Mouse (Mus musculus): ENCODE data around the gene Kif21a. TPM values are rescaled to one million over a fixed set of nuclear protein-coding genes. Genes with fewer than 3 reads are reported as not detected.

The Kif21a gene
- polyA plus RNA-seq, 1 experiment from 2014 or later: 5.1 TPM

DNA sequence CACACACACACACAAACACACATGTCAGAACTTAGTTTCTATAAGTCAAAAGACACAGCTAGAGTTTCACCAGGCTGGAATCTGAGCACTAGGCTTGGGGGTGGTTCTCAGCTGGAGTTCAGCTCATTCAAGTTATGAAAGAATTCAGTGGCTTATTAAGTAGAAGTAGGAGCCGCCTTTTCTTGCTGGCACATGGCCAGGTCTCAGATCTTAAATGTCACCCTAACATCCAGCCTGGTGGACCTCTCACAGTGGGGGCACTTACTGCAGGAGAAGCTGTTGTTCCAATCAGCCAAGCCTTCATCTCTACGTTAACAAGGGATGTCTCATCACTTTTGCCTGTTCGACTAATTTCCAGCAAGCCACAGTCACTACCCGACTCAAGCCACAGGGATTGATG, 39.5 kb downstream of the Kif21a start:
- Histone ChIP-seq H3K9ac (ENCODE audit: low read length) (no peak overlapping the region), H3K27ac (ENCODE audit: low read length) (no peak overlapping the region), H3K36me3 (ENCODE audit: control insufficient read depth, insufficient read depth) (no peaks in the 10 kb centered on the region), H3K4me1 (ENCODE audit: control insufficient read depth, insufficient read depth, low read length) (no peaks in the 10 kb centered on the region), H3K27me3 (ENCODE audit: control insufficient read depth, insufficient read depth, low read length) (no peaks in the 10 kb centered on the region), H3K4me3 (ENCODE audit: low read length) (no peak overlapping the region), H3K9me3 (replicated peaks; ENCODE audit: control insufficient read depth, low read length) (no peaks in the 10 kb centered on the region), H3K4me2 (ENCODE audit: low read depth, low read length) (no peak overlapping the region)
- ATAC-seq (replicated peaks; ENCODE audit: extremely low read depth, insufficient read depth, low FRiP score): no peak
- WGBS: 63% methylated on average over 4 of the region's 4 CpGs

- Histone ChIP-seq H3K4me2 (ENCODE audit: low read depth, low read length) (no peak overlapping the region), H3K4me3 (ENCODE audit: low read length) (no peak overlapping the region), H3K27ac (ENCODE audit: low read length) (no peak overlapping the region), H3K9me3 (replicated peaks; ENCODE audit: control insufficient read depth, low read length) (no peaks in the 10 kb centered on the region), H3K9ac (ENCODE audit: low read length) (no peak overlapping the region), H3K36me3 (ENCODE audit: control insufficient read depth, insufficient read depth) (no peaks in the 10 kb centered on the region), H3K4me1 (ENCODE audit: control insufficient read depth, insufficient read depth, low read length) (no peaks in the 10 kb centered on the region), H3K27me3 (ENCODE audit: control insufficient read depth, insufficient read depth, low read length) (no peaks in the 10 kb centered on the region)
- no peak for ATAC-seq (replicated peaks; ENCODE audit: extremely low read depth, insufficient read depth, low FRiP score)
- WGBS: 81% methylated on average over 13 of the region's 13 CpGs
Observed at GRCm38 (mm10) chr15:91007123-91007830, 42.5 kb downstream of the Kif21a start.

DNA sequence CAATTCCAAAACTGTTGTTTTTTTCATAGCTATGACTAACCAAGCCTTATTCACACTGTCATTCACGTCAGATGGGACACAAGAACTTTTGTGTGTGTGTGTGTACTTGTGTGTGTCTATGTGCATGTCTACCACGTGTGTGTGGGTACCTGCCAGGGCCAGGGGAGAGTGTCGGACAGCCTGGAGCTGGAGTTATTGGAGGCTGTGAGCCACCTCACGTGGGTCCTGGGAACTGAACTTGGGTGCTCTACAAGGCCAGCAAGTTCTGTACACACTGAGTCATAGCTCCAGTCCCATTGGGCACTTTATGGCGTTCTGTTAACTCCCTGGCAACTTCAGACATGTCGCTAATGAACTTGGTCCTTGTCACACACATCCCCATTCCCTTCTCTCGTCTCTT, 45.0 kb downstream of the Kif21a start:
- ATAC-seq (replicated peaks; ENCODE audit: extremely low read depth, insufficient read depth, low FRiP score): no peak
- 85% methylated on average over 7 of the region's 7 CpGs for WGBS
- H3K4me2 ChIP-seq (ENCODE audit: low read depth, low read length): no peak overlapping the region

DNA sequence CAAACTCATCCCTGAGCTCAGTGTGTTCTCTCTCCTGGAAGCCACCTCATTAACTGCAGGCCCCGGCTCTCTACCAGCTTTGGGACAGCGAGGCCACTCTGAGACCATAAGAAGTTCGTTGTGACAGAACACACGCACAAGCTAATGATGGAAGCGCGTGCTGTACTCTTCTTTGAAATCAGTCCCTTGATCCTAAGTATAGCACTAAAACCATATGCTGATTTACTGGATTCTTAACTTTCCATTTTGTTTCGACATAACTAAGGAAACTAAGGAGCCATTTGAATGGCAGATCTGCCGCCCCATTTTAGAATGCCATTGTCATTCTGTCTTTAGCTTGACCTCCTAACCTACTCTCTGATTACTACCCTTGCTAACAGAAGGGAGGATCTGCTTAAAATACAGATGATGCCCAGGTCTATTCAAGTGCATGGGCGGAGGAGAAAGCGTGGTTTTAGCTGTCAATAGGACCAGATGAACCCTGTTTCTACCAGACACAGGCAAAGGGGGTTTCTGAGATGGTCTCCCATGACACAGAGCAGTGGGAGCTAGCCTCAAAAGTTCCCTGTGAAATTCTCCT, 48.6 kb downstream of the Kif21a start:
- no peak for ATAC-seq (replicated peaks; ENCODE audit: extremely low read depth, insufficient read depth, low FRiP score)
- Histone ChIP-seq H3K9me3 (replicated peaks; ENCODE audit: control insufficient read depth, low read length) (no peaks in the 10 kb centered on the region), H3K4me1 (ENCODE audit: control insufficient read depth, insufficient read depth, low read length) (no peaks in the 10 kb centered on the region), H3K4me3 (ENCODE audit: low read length) (no peak overlapping the region), H3K9ac (ENCODE audit: low read length) (no peak overlapping the region), H3K27me3 (ENCODE audit: control insufficient read depth, insufficient read depth, low read length) (no peaks in the 10 kb centered on the region), H3K27ac (ENCODE audit: low read length) (no peak overlapping the region), H3K36me3 (ENCODE audit: control insufficient read depth, insufficient read depth) (no peaks in the 10 kb centered on the region; the same call in 1 of the 2 replicates), H3K4me2 (ENCODE audit: low read depth, low read length) (no peak overlapping the region)
- 91% methylated on average over 10 of the region's 10 CpGs for whole genome bisulfite sequencing

More for the DNA sequence above, 45.0 kb downstream of the Kif21a start:
- H3K36me3 ChIP-seq (ENCODE audit: control insufficient read depth, insufficient read depth): no peaks in the 10 kb centered on the region
- no peak overlapping the region for H3K27ac ChIP-seq (ENCODE audit: low read length)
- no peak overlapping the region for H3K9ac ChIP-seq (ENCODE audit: low read length)
- H3K27me3 ChIP-seq (ENCODE audit: control insufficient read depth, insufficient read depth, low read length): no peaks in the 10 kb centered on the region
- H3K4me1 ChIP-seq (ENCODE audit: control insufficient read depth, insufficient read depth, low read length): no peaks in the 10 kb centered on the region
- no peaks in the 10 kb centered on the region for H3K9me3 ChIP-seq (replicated peaks; ENCODE audit: control insufficient read depth, low read length)
- no peak overlapping the region for H3K4me3 ChIP-seq (ENCODE audit: low read length)

DNA sequence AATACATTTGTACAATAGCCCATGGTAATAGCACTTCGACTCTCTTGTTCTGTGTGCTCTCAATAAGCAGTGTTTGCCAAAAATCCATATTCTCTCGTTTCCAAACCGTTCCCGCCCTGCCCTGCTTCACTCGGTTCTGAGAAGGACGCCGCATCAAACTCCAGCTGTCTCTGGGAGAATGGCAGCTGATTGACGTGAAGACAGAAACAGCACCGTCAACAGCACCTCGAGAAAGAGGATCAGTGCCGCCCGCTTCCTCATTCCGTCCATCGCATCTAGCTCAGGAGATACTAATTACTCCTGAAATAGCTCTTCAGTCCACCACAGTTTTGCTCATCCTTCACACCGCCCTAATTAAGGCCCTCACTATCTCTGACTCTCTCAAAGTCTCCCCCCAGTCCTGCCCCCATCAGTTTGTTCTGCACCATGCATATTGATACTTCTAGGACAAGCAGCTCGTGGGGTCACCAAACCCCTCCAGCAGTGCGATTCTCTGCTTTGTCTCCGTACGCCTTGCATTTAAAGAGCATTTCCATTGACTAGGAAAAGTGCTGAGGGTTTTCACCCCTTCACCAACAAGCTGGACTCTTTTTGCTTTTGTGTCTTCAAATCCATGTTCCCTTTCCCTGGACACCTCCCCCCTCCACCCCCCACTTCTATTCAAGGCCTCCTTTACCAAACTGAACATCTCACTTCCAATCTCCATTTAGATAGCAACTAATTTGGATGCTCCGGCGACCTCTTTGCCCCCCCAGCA, 49.3 kb downstream of the Kif21a start:
- Histone ChIP-seq H3K36me3 (ENCODE audit: control insufficient read depth, insufficient read depth) (no peaks in the 10 kb centered on the region; the same call in 1 of the 2 replicates), H3K4me1 (ENCODE audit: control insufficient read depth, insufficient read depth, low read length) (no peaks in the 10 kb centered on the region), H3K9ac (ENCODE audit: low read length) (no peak overlapping the region), H3K9me3 (replicated peaks; ENCODE audit: control insufficient read depth, low read length) (no peaks in the 10 kb centered on the region), H3K27ac (ENCODE audit: low read length) (no peak overlapping the region), H3K27me3 (ENCODE audit: control insufficient read depth, insufficient read depth, low read length) (no peaks in the 10 kb centered on the region), H3K4me3 (ENCODE audit: low read length) (no peak overlapping the region), H3K4me2 (ENCODE audit: low read depth, low read length) (no peak overlapping the region)
- 70% methylated on average over 21 of the region's 21 CpGs for WGBS
- ATAC-seq (replicated peaks; ENCODE audit: extremely low read depth, insufficient read depth, low FRiP score): no peak

- Histone ChIP-seq H3K9ac (ENCODE audit: low read length) (no peak overlapping the region), H3K9me3 (replicated peaks; ENCODE audit: control insufficient read depth, low read length) (no peaks in the 10 kb centered on the region), H3K4me3 (ENCODE audit: low read length) (no peak overlapping the region), H3K4me2 (ENCODE audit: low read depth, low read length) (no peak overlapping the region), H3K27ac (ENCODE audit: low read length) (no peak overlapping the region), H3K36me3 (ENCODE audit: control insufficient read depth, insufficient read depth) (no peaks in the 10 kb centered on the region; the same call in 1 of the 2 replicates), H3K4me1 (ENCODE audit: control insufficient read depth, insufficient read depth, low read length) (peaks cover 4% of the 10 kb centered on the region; the same call in 1 of the 2 replicates), H3K27me3 (ENCODE audit: control insufficient read depth, insufficient read depth, low read length) (no peaks in the 10 kb centered on the region)
- no peak for ATAC-seq (replicated peaks; ENCODE audit: extremely low read depth, insufficient read depth, low FRiP score)
- WGBS: 63% methylated on average over 2 of the region's 2 CpGs
Observed at GRCm38 (mm10) chr15:90992871-90993270, 56.9 kb downstream of the Kif21a start.

- no peak for ATAC-seq (replicated peaks; ENCODE audit: extremely low read depth, insufficient read depth, low FRiP score)
- no peak overlapping the region for H3K9ac ChIP-seq (ENCODE audit: low read length)
- no peaks in the 10 kb centered on the region for H3K9me3 ChIP-seq (replicated peaks; ENCODE audit: control insufficient read depth, low read length)
- peaks cover 6% of the 10 kb centered on the region; the same call in 1 of the 2 replicates for H3K4me1 ChIP-seq (ENCODE audit: control insufficient read depth, insufficient read depth, low read length)
- no peaks in the 10 kb centered on the region; the same call in 1 of the 2 replicates for H3K36me3 ChIP-seq (ENCODE audit: control insufficient read depth, insufficient read depth)
- no peaks in the 10 kb centered on the region for H3K27me3 ChIP-seq (ENCODE audit: control insufficient read depth, insufficient read depth, low read length)
- H3K4me2 ChIP-seq (ENCODE audit: low read depth, low read length): no peak overlapping the region
- H3K27ac ChIP-seq (ENCODE audit: low read length): no peak overlapping the region
- no peak overlapping the region for H3K4me3 ChIP-seq (ENCODE audit: low read length)
- WGBS: 51% methylated on average over 14 of the region's 14 CpGs
Observed at GRCm38 (mm10) chr15:90992388-90992787, 57.4 kb downstream of the Kif21a start.

- Histone ChIP-seq H3K27me3 (ENCODE audit: control insufficient read depth, insufficient read depth, low read length) (no peaks in the 10 kb centered on the region), H3K4me3 (ENCODE audit: low read length) (no peak overlapping the region), H3K4me2 (ENCODE audit: low read depth, low read length) (no peak overlapping the region), H3K36me3 (ENCODE audit: control insufficient read depth, insufficient read depth) (no peaks in the 10 kb centered on the region), H3K27ac (ENCODE audit: low read length) (no peak overlapping the region), H3K9ac (ENCODE audit: low read length) (no peak overlapping the region), H3K9me3 (replicated peaks; ENCODE audit: control insufficient read depth, low read length) (no peaks in the 10 kb centered on the region), H3K4me1 (ENCODE audit: control insufficient read depth, insufficient read depth, low read length) (peaks cover 6% of the 10 kb centered on the region; the same call in 1 of the 2 replicates)
- no peak for ATAC-seq (replicated peaks; ENCODE audit: extremely low read depth, insufficient read depth, low FRiP score)
- WGBS: 76% methylated on average over 4 of the region's 4 CpGs
Observed at GRCm38 (mm10) chr15:90991843-90992242, 57.9 kb downstream of the Kif21a start.

Measured in heart, embryonic 16.5 days (tissue).